Mouse (Mus musculus): ENCODE data around the gene Nme9.

- TF ChIP-seq POLR2A (IDR thresholded peaks at IDR 0.05; ENCODE audit: insufficient read depth, low read depth, low read length) (no peak), CTCF (IDR thresholded peaks at IDR 0.05; ENCODE audit: insufficient read depth, low read depth, low read length) (no peak)
These were observed 31.9 kb downstream of the Nme9 start for GRCm38 (mm10) chr9:99483191-99483590.
